Mouse (Mus musculus) liver, postnatal 0 days (tissue): ENCODE data around the gene Phox2b.

Experiments
- CTCF ChIP-seq: sonication (generic); IDR thresholded peaks from 2 replicates; pipeline ENCODE4 v1.5.1; 2016; ENCODE audit warnings: antibody characterized with exemption, low read depth
- EP300 ChIP-seq: IDR thresholded peaks from 2 replicates; pipeline ENCODE4 v1.6.1; 2016; ENCODE audit warnings: antibody characterized with exemption, low read depth, mild to moderate bottlenecking

GRCm38 (mm10) chr5:67057803-67058202, 41.3 kb downstream of the Phox2b start:
- TF ChIP-seq EP300, result no peak
- TF ChIP-seq CTCF, result 0 out of 2 replicates have a peak, but pooled peaks have one; percentile 5
